Mouse (Mus musculus) mouse embryonic stem cell (cell line): Measurements from ENCODE around the gene Ccdc3.

Experiments
- in situ Hi-C, 2 experiments: fragments of 300-500 bp; cut with MboI; formaldehyde crosslinking; loops; 1 replicate in 1 of 2; 3 replicates in 1 of 2; pipeline ENCODE4 v1.14.3; 2019 to 2020; ENCODE audit warnings: low sequenced_read_pairs in 2 of 2, low pct_unique_long_range_greater_than_20kb in 1 of 2, mixed read lengths in 1 of 2; ENCODE audit not compliant: unreplicated experiment in 1 of 2

Gene Ccdc3

GRCm38 (mm10) chr2:5154711-5155110 lies 17.1 kb downstream of the Ccdc3 start:
- in situ Hi-C loops, result loop anchor here in 1 of 2 experiments (25.0 kb wide), 1 partner anchor 242 kb away; the partner anchor contains the start of gene Phyh

- in situ Hi-C loops, result loop anchor here in 1 of 2 experiments (25.0 kb wide), 1 partner anchor 248 kb away; the partner anchor contains the start of gene Phyh
These were observed 22.8 kb downstream of the Ccdc3 start for GRCm38 (mm10) chr2:5160236-5160848.

GRCm38 (mm10) chr2:5161002-5161745 lies 23.6 kb downstream of the Ccdc3 start:
- in situ Hi-C loops, result loop anchor here in 1 of 2 experiments (25.0 kb wide), 1 partner anchor 249 kb away; the partner anchor contains the start of gene Phyh

GRCm38 (mm10) chr2:5161908-5162674 lies 24.5 kb downstream of the Ccdc3 start:
- in situ Hi-C loops, result loop anchor here in 1 of 2 experiments (25.0 kb wide), 1 partner anchor 250 kb away; the partner anchor contains the start of gene Phyh

GRCm38 (mm10) chr2:5162756-5163155 lies 25.2 kb downstream of the Ccdc3 start:
- in situ Hi-C loops, result loop anchor here in 1 of 2 experiments (25.0 kb wide), 1 partner anchor 250 kb away; the partner anchor contains the start of gene Phyh

GRCm38 (mm10) chr2:5165941-5166361 lies 28.4 kb downstream of the Ccdc3 start:
- in situ Hi-C loops, result loop anchor here in 1 of 2 experiments (25.0 kb wide), 1 partner anchor 254 kb away; the partner anchor contains the start of gene Phyh

- in situ Hi-C loops, result loop anchor here in 1 of 2 experiments (25.0 kb wide), 1 partner anchor 254 kb away; the partner anchor contains the start of gene Phyh
These were observed 29.2 kb downstream of the Ccdc3 start for GRCm38 (mm10) chr2:5166796-5167195.

GRCm38 (mm10) chr2:5170815-5171214 lies 33.2 kb downstream of the Ccdc3 start:
- in situ Hi-C loops, result loop anchor here in 1 of 2 experiments (25.0 kb wide), 1 partner anchor 259 kb away; the partner anchor contains the start of gene Phyh

GRCm38 (mm10) chr2:5171301-5172000 lies 33.9 kb downstream of the Ccdc3 start:
- in situ Hi-C loops, result loop anchor here in 1 of 2 experiments (25.0 kb wide), 1 partner anchor 259 kb away; the partner anchor contains the start of gene Phyh

GRCm38 (mm10) chr2:5172773-5173172 lies 35.2 kb downstream of the Ccdc3 start:
- in situ Hi-C loops, result loop anchor here in 1 of 2 experiments (25.0 kb wide), 1 partner anchor 260 kb away; the partner anchor contains the start of gene Phyh

GRCm38 (mm10) chr2:5174716-5175115 lies 37.1 kb downstream of the Ccdc3 start:
- in situ Hi-C loops, result loop anchor here in 1 of 2 experiments (25.0 kb wide), 1 partner anchor 262 kb away; the partner anchor contains the start of gene Phyh

- in situ Hi-C loops, result no loop called here
These were observed 44.2 kb downstream of the Ccdc3 start for GRCm38 (mm10) chr2:5181462-5182443.

GRCm38 (mm10) chr2:5184166-5184565 lies 46.6 kb downstream of the Ccdc3 start:
- in situ Hi-C loops, result no loop called here

- in situ Hi-C loops, result no loop called here
These were observed 48.1 kb downstream of the Ccdc3 start for GRCm38 (mm10) chr2:5185631-5186030.

- in situ Hi-C loops, result no loop called here
These were observed 54.6 kb downstream of the Ccdc3 start for GRCm38 (mm10) chr2:5192156-5192555.

- in situ Hi-C loops, result no loop called here
These were observed 55.5 kb downstream of the Ccdc3 start for GRCm38 (mm10) chr2:5193071-5193470.
